Mouse (Mus musculus): Measurements from ENCODE around the gene Gm21915. TPM values are rescaled to one million over a fixed set of nuclear protein-coding genes. Genes with fewer than 3 reads are reported as not detected.

Gene Gm21915
- total RNA-seq, 1 experiment from 2014 or later, result not detected

DNA sequence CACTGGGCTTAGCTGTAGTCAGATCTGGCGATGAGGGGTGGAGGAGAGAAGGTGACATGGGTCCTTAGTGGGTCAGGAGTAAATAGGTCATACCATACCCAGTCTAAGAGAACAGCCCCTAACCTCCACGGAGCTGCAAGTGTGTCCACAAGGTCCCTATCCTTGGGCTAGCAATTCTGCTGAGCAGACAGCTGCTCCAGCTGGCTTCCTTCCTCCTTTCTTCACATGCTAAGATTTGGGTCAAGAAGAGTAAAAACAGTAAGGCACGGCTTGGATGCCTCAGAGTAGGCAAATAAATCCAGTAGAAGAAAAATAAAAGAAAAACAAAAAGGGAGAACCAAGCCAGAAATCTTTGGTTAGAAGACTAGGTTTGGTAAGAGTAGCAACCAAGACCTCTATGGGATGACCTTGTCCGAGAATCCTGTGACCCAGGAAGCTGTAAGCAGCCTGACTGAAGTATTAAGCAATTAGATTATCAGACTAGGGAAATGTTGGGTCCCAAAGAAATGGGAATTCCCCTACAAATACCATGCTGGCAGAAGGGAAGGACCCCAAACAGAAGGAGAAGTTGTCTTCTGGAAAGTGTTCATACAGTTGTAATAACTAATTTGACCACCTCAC lies 19.1 kb upstream of the Gm21915 start:
- no peak for ATAC-seq (replicated peaks; ENCODE audit: insufficient number of reproducible peaks, low FRiP score, low TSS enrichment, poor library complexity, severe bottlenecking)

DNA sequence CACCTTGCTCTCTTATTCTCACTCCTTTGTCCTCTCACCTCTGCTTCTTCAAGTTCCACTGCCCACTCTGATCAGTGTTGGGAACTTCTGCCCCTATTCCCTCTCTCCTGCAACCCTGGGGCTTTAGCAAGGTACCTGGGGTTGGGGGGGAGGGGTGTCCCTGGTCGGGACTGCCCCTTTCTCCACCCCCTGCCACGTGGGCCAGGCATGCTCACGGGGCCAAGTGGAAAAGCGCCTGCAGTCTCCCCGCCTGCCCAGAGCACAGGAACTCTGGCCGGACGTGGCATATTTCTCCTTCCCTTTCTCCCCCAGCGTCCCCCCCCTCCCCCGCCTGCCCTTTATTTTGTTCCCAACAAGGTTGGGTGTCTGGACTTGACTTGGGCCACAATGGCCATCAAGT lies 17.7 kb upstream of the Gm21915 start:
- ATAC-seq (replicated peaks; ENCODE audit: insufficient number of reproducible peaks, low FRiP score, low TSS enrichment, poor library complexity, severe bottlenecking), result no peak

DNA sequence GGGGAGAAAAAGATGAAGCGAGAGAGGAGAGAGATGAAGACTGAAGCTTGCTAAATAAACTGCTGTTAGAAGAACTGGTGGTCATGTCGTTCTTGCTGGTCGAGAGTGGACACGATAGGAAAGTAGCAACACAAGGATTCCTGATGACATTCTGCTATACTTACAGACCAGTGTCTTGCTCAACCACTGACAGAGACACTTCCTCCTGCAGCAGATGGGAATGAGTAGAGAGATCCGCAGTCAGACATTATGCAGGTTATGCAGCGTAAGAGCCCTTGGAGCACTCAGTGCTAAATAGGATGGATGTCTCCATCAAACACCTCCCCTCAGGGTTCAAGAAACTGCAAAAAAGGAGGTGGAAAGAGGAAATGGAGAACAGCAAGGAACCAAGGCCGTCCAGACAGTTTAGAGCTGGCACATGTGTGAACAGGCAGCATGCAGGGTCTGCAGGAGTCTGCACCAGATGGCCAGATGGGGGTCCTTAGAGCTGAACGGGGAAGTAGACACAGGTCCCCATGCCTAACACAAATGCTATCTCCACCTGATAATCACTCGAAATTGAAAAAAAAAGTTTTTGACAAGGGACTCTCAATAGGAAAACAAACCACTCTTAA lies 4.1 kb upstream of the Gm21915 start:
- ATAC-seq (replicated peaks; ENCODE audit: insufficient number of reproducible peaks, low FRiP score, low TSS enrichment, poor library complexity, severe bottlenecking), result no peak

DNA sequence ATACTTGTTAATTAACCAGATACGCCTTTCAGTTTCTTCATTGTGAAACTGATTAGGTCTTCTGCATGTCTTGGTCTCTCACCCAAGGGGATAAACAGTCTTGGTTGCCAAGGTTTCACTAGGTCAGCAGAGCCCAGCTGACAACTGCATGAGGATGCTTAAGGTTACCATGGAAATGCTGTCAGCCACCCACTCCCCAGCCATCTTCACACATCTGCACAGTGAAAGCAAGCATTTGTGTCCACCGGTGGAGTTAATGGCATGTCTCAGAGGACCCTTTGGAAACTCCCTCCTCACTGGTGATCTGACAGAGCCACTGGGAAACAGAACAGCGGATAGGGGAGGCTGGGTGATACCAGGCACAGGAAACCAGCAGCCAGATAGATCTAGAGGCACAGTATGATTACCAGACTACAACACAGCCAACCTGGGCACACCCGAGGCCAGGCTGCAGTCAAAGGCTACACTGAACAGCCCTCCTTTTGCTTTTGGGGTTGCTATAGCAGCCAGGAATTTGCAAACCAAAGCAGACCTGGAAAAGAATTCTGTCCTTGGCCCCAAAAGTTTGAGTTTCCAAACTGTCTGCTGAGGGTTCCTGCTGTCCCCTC lies 1.0 kb downstream of the Gm21915 start:
- no peak for ATAC-seq (replicated peaks; ENCODE audit: insufficient number of reproducible peaks, low FRiP score, low TSS enrichment, poor library complexity, severe bottlenecking)

DNA sequence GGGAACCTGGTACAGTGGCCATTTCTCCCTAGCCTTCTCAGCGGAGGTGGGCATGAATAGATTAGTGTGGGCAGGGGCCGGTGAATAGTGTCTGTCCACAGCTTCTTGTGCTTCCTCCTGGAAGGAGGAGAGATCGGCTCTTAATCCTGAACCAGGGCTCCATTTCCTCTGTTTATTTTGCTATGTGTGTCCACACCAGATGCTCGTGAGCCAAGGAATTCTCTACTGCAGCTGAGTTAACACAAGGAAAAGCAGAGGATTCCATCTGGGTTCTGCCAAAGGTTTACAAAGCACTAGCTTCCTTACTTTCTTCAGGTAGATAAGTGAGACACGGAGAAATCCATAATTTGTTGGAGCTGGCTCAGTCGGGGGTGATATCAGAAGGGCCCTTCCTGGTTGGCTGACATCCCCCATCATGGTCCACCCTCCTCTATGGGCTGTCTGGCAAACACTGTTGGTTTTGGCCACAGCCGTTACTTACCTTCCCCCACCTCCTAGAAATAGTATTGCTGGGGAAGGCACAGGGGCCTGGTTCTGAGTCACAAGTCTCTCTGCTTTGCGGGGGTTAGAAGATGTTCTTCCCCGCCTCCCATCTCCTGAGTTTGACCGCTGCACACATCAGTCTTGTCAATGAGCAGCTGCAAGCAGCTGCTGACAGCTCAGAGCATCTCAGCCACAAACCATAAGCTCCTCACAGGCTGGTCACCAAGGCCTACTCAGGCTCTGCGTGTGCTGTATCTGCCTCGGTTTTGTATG lies 5.0 kb downstream of the Gm21915 start:
- ATAC-seq (replicated peaks; ENCODE audit: insufficient number of reproducible peaks, low FRiP score, low TSS enrichment, poor library complexity, severe bottlenecking), result no peak

DNA sequence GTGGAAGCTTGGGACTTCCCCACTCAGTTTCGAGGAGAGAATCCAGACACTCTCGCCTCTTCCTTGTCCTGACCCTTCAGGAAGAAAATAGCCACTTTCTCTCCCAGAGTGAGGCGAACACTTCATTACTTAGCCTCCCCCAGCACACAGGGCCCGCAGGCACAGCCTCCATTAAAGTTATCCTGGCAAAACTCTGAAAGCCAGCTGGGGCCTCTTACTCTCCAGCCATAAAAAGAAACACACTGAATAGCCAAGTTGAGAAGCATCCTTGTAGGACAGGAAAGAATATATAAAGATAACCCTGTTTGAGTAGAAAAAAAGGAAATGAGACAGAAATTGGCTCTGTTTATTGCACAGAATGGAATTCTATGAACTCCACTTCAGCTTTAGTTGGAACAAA lies 8.2 kb downstream of the Gm21915 start:
- ATAC-seq (replicated peaks; ENCODE audit: insufficient number of reproducible peaks, low FRiP score, low TSS enrichment, poor library complexity, severe bottlenecking), result no peak

DNA sequence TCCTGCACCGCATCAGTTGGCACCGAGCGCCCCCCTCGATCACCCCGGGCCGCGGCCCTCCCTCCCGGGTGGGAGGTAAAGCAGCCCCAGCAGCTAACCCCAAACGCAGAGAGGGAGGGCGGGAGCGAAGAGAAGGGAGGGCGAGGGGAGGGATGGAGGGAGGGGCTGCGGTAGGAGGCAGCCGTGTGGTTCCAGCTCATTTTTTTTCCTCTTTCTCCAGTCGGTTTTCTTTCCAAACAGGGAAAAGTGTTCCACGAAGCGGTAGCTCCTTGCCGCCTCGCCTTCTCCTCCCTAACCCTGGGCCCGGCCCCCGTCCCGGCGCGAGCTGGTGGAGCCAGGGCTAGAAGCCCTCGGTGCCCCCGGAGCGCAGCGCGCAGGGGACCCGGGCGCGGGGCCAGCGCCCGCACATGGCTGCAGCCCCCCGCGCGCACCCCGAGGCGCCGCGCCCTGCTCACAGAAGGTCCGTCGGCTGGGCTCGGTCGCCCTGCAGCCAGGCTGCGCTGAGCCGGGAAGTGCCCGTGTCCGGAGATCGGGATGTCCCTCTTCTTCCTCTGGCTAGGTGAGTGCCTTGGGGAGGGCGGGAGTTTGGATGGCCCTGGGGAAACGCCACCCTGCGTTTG lies 15.5 kb downstream of the Gm21915 start, which contains the start of gene Clmp:
Gene Clmp, plus strand, starts transcription at position 162 of the 620 bp plus-strand sequence.
- ATAC-seq (replicated peaks; ENCODE audit: insufficient number of reproducible peaks, low FRiP score, low TSS enrichment, poor library complexity, severe bottlenecking), result no peak

DNA sequence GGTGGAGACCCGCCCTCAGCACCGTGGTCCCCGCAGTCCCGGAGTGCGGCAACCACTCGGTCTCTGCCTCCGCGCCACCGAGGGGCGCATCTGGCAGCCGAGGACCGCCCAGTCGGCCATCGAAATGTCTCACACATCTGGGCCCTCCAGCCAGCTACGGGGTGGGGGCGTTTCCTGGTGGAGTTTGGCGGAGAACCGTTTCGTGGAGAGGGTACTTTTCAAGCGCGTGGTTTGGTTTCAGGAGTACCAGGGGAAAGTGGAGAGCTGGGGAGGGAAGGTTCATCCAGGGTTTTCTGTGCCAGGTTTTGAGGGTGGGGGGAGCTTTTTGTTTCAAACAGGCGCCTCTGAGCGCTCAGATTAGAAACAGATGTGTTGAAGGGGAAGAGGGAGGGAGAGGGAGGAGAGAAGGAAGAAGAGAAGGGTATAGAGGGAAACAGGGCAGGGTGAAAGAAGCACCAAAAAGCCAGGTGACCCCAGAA lies 16.0 kb downstream of the Gm21915 start:
- ATAC-seq (replicated peaks; ENCODE audit: insufficient number of reproducible peaks, low FRiP score, low TSS enrichment, poor library complexity, severe bottlenecking), result no peak

DNA sequence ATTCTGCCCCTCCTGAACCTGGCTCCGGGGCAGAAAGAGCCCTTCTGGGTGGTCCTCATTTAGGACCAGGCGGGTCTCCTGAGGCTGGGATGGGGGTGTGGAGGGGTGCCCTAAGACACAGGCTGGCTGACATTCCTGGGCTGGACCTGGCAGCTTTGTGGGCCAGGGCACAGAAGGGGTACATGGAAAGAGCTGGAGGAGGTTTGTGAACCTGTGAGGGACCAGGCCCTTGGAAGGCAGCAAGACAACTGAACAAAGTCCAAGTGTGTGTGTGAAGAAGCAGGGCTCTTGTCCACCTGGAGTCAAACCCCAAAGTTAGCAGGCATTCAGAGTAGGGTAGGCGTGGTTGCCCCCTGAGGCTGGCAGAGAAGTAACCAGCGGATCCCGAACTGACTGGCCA lies 16.6 kb downstream of the Gm21915 start:
- no peak for ATAC-seq (replicated peaks; ENCODE audit: insufficient number of reproducible peaks, low FRiP score, low TSS enrichment, poor library complexity, severe bottlenecking)

DNA sequence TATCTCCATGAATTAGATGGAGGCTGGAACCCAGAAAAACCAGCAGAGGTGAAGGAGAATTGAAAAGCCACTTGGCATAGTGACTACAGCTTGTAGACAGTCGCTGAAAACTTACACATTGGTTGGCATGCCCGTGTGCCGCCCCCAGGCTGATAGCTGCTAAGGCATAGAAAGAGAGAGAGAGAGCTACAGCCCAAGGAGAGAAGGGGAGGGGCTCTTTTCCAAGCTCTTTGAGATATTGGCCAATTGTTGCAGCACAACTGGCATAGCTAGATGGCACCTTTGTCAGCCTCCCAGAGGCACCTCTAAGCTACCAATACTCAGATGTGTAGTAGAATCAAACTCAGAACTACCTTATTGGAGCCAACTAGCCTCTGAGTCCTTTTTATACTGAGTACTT lies 17.1 kb downstream of the Gm21915 start:
- no peak for ATAC-seq (replicated peaks; ENCODE audit: insufficient number of reproducible peaks, low FRiP score, low TSS enrichment, poor library complexity, severe bottlenecking)

DNA sequence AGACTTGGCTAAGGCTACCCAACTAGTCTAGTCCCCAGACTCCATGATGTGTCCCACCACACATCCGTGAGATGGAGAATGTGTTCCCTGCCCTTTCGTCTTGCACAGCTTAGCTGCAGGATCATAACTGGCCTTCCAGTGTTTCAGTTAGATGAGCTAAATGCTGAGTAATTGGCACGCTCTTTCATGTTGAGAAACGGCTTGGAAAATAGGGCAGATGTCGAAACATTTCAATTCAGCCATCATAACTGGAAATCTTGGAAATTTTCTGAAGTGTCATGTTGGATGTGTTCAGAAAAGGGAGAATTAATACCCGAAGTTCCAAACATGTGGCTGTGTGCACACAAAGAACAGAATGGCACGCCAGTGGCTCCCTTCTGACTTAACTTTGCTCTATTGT lies 20.1 kb downstream of the Gm21915 start:
- ATAC-seq (replicated peaks; ENCODE audit: insufficient number of reproducible peaks, low FRiP score, low TSS enrichment, poor library complexity, severe bottlenecking), result no peak

DNA sequence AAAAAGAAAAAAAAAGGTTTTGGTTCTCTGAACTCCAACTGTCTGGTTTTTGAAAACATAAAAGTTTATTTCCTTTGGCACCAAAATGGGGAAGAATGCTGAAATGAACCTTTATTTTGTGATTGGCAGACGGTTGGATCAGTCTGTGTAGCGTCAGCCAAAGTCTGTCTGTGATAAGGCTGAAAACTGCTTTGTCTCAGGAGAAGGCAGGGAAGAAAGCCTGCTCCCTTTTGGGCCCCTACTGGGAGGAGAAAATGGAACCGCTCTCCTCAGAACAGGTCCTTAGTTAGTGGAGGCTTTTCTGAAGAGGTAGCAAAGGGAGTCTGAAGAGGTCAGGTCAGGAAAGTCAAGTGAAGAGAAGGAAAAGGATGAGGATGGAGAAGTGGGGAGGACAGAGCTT lies 22.6 kb downstream of the Gm21915 start:
- ATAC-seq (replicated peaks; ENCODE audit: insufficient number of reproducible peaks, low FRiP score, low TSS enrichment, poor library complexity, severe bottlenecking), result no peak

DNA sequence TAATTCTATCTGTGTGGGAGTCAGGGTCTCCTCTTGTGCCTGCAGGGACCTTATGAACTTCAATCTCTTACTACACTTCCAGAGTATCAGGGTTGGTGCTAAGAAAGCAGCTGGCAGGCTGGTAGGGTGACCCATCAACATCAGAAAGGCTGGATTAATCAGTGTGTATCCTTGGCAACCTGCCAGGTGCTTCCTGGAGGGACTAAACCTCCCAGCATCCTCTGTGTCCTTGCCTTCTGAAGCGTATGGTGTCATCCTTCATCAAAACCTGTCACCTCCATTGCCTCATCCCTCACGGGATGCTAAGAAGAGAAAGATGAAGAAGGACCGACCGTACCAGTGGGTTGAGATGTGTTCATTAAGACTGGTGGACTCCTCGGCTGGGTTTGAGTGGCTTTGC lies 23.4 kb downstream of the Gm21915 start:
- no peak for ATAC-seq (replicated peaks; ENCODE audit: insufficient number of reproducible peaks, low FRiP score, low TSS enrichment, poor library complexity, severe bottlenecking)

DNA sequence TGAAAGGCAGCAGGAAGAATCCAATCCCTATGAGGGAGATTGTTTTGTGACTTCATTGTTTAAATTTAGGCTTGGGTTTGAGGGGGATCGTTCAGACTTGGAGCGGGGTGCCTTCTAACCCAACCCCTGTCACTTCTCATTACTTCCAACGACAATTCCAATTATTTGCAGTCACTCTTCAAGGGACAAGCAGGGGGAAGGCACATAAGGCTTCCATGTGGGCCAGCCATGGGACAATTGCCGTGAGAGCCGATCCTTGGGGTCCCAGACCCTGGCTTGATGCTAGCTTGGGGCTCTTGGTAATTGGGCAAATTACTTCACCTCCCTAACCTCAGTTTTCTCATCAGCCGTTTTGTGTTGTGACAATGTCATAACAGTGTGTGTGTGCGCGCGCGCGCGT lies 23.9 kb downstream of the Gm21915 start:
- ATAC-seq (replicated peaks; ENCODE audit: insufficient number of reproducible peaks, low FRiP score, low TSS enrichment, poor library complexity, severe bottlenecking), result no peak

DNA sequence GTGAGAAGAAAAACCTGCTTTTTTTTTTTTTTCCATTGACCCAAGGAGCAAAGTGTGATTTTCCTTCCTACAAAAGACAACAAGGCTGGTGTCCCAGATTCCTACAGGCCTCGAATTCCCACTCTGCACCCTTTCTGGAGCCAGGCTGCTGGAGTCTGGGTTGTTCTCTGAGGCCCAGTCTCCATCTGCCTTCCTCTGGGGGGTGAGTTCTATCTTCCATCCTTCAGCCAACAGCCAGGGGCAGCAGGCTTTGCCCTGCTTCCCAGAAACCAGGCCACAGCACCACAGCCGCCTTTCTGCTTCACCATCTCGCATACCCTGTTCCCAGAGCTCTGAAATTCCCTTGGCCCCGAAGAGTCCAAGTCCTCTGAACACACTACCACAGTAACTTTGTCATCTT lies 25.7 kb downstream of the Gm21915 start:
- ATAC-seq (replicated peaks; ENCODE audit: insufficient number of reproducible peaks, low FRiP score, low TSS enrichment, poor library complexity, severe bottlenecking), result no peak

DNA sequence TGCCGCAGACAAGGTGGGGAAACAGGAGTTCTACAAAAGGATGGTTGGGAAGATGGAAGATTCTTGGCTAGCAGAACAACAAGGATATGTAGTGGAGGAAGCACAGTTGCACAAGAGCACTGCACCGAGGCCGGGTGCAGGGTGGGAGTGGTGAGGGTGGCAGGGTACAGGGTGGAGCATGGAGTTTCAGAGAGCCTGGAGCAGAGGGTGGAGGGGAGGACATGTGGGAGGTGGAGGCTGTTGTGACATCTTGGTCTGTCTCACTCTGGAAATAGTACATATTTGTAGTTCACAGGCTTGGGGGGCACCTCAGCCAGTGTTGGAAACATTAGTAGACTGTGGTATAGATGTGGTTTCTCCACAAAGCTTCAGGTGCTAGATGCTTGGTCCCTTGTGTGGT lies 28.8 kb downstream of the Gm21915 start:
- no peak for ATAC-seq (replicated peaks; ENCODE audit: insufficient number of reproducible peaks, low FRiP score, low TSS enrichment, poor library complexity, severe bottlenecking)

DNA sequence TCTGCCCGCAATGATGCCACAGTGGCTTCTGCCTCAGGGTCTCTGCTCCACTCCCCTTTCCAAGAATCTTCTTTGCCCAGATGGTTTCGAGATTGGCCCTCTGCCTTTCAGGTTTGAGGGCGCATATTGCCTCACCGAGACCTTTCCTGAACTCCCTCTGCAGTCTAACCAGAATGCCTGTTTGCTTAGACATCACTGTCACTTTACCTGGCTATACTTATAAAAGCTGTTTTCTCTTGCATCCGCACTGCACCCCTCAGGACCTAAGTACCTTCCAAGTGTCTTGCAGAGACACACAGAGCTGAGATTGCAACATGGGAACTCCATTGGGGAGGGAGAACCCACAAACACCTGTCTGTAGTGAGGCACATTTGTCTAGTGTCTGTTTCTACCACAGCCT lies 29.8 kb downstream of the Gm21915 start:
- ATAC-seq (replicated peaks; ENCODE audit: insufficient number of reproducible peaks, low FRiP score, low TSS enrichment, poor library complexity, severe bottlenecking), result no peak

DNA sequence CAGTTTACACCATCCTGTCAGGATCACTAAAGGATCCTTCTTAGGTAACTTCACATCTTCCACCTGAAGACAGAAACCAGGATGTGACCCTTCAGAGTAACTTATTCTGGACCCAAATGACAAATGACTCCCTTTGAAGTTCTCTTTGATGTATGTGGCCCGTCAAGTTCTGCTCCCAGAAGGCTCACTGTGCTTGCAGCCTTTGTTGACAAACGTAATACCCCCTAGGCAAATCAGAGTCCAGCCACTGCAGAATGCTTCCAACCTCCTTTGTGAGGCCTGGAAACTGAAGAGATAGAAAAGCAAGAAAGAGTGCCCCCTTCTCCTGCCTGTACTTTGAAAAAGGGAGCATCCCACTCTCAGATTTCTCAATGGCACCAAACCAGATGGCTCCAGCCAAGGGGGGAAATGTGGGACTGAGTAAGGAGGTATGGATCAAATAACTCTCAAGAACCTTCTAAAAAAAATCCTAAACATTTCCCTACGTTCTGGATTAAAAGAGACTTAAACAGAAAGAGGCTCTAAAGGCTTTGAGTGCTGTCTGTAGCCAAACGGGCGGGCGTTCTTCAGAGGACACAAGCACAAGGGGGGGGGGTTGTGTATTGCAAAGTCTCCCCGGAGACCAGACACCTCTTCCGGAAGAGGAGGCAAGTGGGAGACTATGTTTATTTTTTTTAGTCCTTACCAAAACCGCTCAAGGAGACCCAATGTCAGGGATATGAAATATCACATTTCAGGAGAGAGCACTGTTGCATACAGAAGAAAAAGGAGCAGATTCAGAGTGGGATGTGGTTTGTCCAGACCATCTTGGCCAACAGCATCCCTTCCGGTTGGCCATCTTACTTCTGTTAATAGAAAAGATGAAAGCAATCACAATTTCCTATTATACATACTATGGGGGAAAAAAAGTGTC lies 34.2 kb downstream of the Gm21915 start:
- ATAC-seq (replicated peaks; ENCODE audit: insufficient number of reproducible peaks, low FRiP score, low TSS enrichment, poor library complexity, severe bottlenecking), result no peak
